Mouse (Mus musculus) myocyte (in vitro differentiated cells): ENCODE results near the gene Stambpl1.

ENCODE experiments used
- MAX ChIP-seq: IDR thresholded peaks from one replicate; pipeline ENCODE4 v1.6.1; 2011; ENCODE audit warnings: low read depth, mild to moderate bottlenecking, control low read depth
- POLR2A ChIP-seq: IDR thresholded peaks from one replicate; pipeline ENCODE4 v1.6.1; 2011; ENCODE audit warnings: low read depth, mild to moderate bottlenecking, control low read depth, moderate library complexity; ENCODE audit not compliant: insufficient read length
- TCF12 ChIP-seq: IDR thresholded peaks from one replicate; pipeline ENCODE4 v1.6.1; 2011; ENCODE audit warnings: mild to moderate bottlenecking, control low read depth; ENCODE audit not compliant: poor library complexity, insufficient read depth, severe bottlenecking
- USF1 ChIP-seq: IDR thresholded peaks from one replicate; pipeline ENCODE4 v1.6.1; 2011; ENCODE audit warnings: low read depth, mild to moderate bottlenecking, control low read depth, moderate library complexity

- TF ChIP-seq POLR2A (no peak), USF1 (no peak), TCF12 (no peak), MAX (no peak)
Measured at GRCm38 (mm10) chr19:34214136-34214535, 22.1 kb downstream of the Stambpl1 start.
